Mouse (Mus musculus): ENCODE data around the gene Gm8237. TPM values are rescaled to one million over a fixed set of nuclear protein-coding genes. Genes with fewer than 3 reads are reported as not detected.
"Not testable (repeated sequence)": the region's sequence is repeated elsewhere in the genome, so short reads cannot be mapped to it uniquely, and the experiment has no call there.

Gene Gm8237
- total RNA-seq (2022) = under 1 TPM in 1 of 4 experiments, not detected in 3; 0.25 TPM

DNA sequence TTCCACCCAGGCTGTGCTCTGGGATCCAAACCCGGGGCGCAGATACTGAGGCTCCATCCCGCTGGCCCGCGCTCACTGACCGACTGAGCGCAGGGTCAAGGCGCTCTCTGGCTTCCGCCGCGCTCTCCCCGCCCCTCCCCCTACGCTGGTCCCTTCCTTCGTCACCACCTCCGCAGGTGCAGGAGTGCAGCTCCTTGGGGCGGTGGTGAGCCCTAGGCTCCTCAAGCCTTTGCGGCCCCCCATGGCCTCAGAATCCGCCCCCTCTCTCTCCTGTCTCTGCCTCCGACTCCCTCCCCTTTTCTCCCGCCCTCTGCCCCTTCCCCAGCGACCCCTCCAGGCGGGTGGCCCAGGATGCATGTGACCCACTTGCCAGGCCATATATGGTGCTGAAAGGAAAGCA is at the start of gene Gm8237:
Gene Gm8237 (minus strand): TSS at position 142 of the 400 bp plus-strand sequence.
- DNase-seq (ENCODE audit: low spot score) = not testable (repeated sequence)

DNA sequence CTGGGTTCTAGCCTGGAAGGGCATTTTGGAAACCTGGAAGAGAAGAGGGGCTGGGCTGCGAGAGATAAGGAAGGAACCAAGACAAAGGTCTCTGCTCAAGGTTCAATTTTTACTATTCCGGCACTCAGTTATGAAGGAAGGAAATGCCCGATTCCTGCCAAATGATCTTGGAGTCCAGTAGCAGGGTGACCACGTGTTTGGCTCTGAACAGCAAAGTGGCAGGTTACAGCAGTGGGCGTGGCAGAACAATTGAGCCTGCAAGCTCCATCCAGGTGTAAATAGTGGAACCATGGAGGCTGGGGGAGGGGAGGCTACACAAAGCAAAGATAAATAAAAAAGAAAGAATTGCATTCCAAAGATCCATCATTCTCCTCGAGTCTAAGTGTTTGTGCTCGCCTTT is 43.1 kb upstream of the Gm8237 start:
- DNase-seq (ENCODE audit: low spot score) = not testable (repeated sequence)

DNA sequence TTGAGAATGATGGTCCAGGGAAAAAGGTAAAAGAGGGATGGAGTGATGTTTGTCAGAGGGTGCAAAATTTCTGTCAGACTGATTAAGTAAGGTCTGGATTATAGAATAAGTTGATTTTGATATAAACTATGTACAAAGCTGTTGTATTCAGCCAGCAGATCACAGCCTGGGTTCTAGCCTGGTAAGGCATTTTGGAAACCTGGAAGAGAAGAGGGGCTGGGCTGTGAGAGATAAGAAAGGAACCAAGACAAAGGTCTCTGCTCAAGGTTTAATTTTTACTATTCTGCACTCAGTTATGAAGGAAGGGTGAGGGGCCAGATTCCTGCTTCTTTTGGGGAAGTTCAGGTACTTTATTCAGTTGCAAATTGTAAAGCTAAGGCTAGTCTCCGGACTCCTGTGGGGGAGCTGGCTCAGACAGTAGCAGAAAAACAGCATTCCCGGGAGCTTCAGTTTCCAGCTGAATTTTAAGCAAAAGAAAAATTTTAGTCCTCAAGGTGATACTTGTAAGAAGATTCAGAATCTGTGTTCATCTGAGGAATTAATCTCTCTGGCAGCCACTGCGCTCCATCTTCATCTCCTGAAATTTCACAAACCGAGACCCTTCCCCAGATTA is 38.3 kb upstream of the Gm8237 start:
- not testable (repeated sequence) for DNase-seq (ENCODE audit: low spot score)

DNA sequence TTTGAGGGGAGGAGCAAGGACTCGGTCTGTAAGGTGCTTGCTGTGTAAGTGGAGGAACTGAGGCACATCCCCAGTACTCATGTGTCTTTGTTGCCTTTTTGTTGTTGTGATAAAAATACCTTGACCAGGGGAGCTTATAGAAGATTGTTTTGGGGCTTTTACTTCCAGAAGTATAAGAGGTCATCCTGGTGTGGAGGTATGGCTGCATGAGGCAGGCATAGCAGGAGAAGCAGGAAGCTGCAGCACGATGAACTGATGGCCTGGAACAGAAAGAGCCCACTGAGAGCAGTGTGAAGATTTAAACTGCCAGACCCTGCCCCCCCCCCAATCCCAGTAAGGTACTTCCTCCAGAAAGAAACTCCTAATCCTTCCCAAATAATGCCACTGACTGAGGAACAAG is 33.5 kb upstream of the Gm8237 start:
- not testable (repeated sequence) for DNase-seq (ENCODE audit: low spot score)

DNA sequence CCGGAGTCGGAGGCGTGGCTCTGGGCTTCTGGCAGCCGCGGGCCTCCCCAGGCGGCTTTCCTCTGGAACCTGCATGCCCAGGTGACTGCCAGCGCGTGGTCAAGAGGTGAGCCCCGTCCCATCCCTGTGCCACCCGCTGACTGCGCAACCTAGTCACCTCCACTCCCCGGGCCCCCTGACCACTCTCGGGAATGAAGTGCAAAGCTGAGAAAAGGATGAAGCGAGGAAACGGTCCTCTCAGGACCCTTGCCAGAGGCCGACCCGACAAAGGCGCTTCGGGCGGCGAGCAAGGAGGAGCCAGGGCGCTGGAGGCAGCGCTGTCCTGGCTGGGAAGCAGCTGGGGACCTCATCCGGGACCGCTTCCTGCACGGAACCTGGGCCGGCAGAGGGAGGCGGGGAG is 391 bp downstream of the Gm8237 start:
- not testable (repeated sequence) for DNase-seq (ENCODE audit: low spot score)

DNA sequence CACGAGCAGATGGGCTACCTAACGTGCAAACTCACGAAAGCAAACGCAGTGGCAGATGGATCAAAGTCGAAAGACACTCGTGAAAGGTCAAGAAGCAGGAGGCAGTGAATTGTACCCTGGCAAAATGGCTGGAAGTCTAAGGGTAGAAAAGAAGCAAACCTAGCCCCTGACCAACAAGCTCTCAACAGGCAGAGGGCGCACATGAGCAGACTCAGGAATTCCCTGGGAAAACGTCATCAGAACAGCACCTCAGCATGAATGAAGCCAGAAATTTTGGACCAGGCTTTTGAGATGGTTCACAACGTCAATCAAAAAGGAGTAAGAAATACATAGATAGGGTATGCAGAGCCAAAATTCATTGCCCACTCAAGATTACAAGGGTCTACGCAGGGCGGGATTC is 1.0 kb downstream of the Gm8237 start:
- DNase-seq (ENCODE audit: low spot score) = not testable (repeated sequence)

DNA sequence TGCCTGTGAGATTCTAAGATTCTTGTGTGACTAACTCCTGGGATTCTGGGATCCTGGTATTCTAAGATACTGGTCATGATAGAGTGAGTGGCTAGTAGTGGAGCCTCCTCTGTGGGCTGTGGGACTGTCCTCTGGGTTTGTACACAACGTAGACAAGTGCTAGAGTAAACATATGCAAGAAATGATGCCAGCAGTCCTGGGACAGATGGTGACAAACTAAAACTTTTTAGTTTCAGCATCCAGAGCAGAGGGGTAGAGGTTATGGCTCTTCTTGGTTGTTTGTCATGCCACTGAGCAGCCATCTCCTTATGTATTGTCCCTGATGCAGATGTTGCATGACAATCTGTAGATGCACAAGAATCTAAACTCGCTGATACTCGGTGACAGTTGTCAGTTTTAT is 24.3 kb downstream of the Gm8237 start:
- DNase-seq (ENCODE audit: low spot score) = not testable (repeated sequence)

DNA sequence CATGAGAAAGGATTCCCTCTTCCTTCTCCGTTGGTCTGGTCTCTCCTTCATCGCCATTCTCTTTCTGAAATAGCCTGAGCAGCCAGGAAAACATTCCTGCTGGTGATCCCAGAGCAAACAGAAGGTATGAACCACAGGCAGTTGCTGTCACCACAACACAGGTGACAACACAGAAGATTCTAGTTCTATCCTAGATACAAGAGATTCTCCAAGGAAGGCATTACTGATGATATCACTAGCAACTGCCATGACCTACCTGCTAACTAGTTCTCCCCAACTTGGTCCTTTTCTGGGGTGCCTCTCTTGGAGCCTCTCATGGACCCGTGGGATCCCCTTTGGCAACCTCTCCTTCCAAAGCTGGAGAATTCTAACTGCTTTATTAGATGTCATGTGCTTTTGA is 50.0 kb downstream of the Gm8237 start, which contains the start of gene Gm3424:
Gene Gm3424 (minus strand): TSS at position 101 of the 400 bp plus-strand sequence.
- not testable (repeated sequence) for DNase-seq (ENCODE audit: low spot score)

DNA sequence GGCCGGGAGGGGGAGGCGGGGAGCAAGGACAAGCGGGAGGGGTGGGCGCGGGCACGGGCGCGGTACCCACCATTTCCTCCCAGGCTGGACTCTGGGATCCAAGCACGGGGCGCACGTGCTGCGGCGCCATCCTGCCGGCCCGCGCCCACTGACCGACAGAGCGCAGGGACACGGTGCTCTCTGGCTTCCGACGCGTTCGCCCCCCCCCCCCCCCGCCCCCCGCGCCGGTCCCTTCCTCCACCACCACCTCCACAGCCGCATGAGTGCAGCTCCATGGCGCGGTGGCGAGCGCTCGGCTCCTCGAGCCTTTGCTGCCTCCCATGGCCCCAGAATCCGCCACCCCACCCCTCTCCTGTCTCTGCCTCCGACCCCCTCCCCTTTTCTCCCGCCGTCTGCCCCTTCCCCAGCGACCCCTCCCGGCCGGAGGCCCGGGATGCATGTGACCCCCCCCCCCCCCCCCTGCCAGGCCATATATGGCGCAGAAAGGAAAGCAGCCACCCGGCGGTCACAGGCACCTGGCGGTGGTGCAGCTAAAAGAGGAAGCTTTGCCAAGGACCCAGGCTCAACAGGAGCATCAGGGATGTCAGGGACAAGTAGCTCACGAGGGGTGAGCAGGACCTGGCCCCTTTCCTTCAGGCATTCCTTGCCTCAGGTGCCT is 67.4 kb downstream of the Gm8237 start:
- not testable (repeated sequence) for DNase-seq (ENCODE audit: low spot score)

Other genes with a start within 250 kb of the Gm8237 start
- not detected for gene Gm8265, start 247.4 kb downstream of the Gm8237 start, total RNA-seq (2022)
- not detected for gene Gm9603, start 192.9 kb downstream of the Gm8237 start, total RNA-seq (2022)
- gene Gm3373, start 138.8 kb downstream of the Gm8237 start, total RNA-seq (2022) = under 1 TPM in 1 of 4 experiments, not detected in 3; 0.54 TPM
- under 1 TPM in 3 of 4 experiments, not detected in 1; 0.30 to 0.63 (median 0.37) TPM for gene Gm3383, start 72.4 kb downstream of the Gm8237 start, total RNA-seq (2022)
- not detected for gene Gm3424, start 50.1 kb downstream of the Gm8237 start, total RNA-seq (2022)
- gene Gm3248, start 81.4 kb upstream of the Gm8237 start, total RNA-seq (2022) = under 1 TPM in 1 of 4 experiments, not detected in 3; 0.28 TPM
- not detected for gene Gm3453, start 98.8 kb upstream of the Gm8237 start, total RNA-seq (2022)
- not detected for gene Gm6337, start 177.9 kb upstream of the Gm8237 start, total RNA-seq (2022)
- under 1 TPM in 1 of 4 experiments, not detected in 3; 0.47 TPM for gene Gm8206, start 213.6 kb upstream of the Gm8237 start, total RNA-seq (2022)
- under 1 TPM; 0.14 to 0.33 (median 0.19) TPM for gene Gm3468, start 228.3 kb upstream of the Gm8237 start, total RNA-seq (2022)
- gene Gm3476, start 245.4 kb upstream of the Gm8237 start, total RNA-seq (2022) = not detected

Data from heart, adult 8-10 months (tissue).